Mouse (Mus musculus) cerebellum, adult (tissue): ENCODE measurements around the gene Irf3.

Experiments
- ATAC-seq: cut with Nextera tagmentation; 2 replicates; pipeline ENCODE4 v1.9.2; 2017; ENCODE audit warnings: mild to moderate bottlenecking, moderate library complexity, mixed read lengths; ENCODE audit not compliant: insufficient number of reproducible peaks, low FRiP score, low TSS enrichment

Gene Irf3

DNA sequence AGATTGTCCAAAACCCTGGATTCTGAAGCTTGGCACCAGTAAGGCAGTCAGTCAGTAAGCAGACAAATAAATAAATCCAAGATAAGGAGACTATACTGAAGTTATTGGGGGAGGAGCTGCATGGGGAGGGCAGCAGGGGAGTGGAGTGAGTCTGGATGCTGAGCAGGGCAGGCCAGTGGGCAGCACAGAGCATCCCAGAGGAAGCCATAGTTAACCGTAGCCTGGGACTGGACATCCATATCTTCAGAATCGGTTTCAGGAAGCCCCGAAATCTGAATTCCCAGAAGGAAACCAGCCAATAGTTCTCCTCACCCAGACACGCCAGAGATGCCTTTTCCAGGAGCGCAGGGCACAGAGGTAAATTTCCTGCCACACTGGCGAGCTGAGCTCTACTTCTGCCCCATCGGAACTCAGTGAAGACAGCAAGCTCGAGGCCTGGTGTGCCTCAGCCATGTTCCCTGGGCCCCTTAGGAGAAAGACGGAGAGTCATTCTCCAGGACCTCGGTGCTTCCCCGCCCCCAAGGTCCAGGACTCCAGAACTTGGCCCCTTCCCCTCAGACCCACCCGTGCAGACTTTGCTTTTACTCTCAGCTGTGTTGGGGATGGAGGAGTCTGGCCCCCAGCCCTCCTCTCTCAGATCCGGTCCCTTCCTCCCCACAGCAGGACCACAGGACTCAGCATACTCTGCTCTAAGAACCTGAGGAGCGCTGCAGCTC, 23.9 kb upstream of the Irf3 start:
- no peak for ATAC-seq

GRCm38 (mm10) chr7:44974383-44975116, 22.9 kb upstream of the Irf3 start, which contains the start of gene Cpt1c:
Cpt1c (minus strand) TSS chr7:44974851.
- ATAC-seq: peak; percentile 36; the same call in 1 of the 2 replicates

GRCm38 (mm10) chr7:44975117-44975419, 22.4 kb upstream of the Irf3 start:
- ATAC-seq: no peak

GRCm38 (mm10) chr7:44978300-44978699, 19.1 kb upstream of the Irf3 start:
- ATAC-seq: no peak

GRCm38 (mm10) chr7:44981539-44981938, 15.9 kb upstream of the Irf3 start:
- ATAC-seq: no peak

- no peak for ATAC-seq
Measured at GRCm38 (mm10) chr7:44983085-44983484, 14.4 kb upstream of the Irf3 start.

- ATAC-seq: no peak
Measured at GRCm38 (mm10) chr7:44983944-44984832, 13.3 kb upstream of the Irf3 start.

DNA sequence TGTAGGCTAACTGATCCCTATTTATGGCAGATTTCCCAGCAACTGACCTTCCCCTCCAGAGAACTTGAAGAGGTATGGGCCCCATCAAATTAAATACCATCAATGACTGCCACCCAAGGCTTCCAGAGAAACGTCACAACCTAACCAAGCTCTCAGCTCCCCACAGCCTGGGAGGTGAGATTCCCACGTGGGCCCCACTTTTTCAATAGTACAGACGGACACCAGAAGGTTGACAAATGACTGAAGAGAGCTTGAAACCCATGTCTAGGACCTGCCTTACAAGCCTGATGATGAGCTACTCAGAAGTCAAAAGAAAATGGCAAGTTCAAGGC, 12.6 kb upstream of the Irf3 start:
- no peak for ATAC-seq

DNA sequence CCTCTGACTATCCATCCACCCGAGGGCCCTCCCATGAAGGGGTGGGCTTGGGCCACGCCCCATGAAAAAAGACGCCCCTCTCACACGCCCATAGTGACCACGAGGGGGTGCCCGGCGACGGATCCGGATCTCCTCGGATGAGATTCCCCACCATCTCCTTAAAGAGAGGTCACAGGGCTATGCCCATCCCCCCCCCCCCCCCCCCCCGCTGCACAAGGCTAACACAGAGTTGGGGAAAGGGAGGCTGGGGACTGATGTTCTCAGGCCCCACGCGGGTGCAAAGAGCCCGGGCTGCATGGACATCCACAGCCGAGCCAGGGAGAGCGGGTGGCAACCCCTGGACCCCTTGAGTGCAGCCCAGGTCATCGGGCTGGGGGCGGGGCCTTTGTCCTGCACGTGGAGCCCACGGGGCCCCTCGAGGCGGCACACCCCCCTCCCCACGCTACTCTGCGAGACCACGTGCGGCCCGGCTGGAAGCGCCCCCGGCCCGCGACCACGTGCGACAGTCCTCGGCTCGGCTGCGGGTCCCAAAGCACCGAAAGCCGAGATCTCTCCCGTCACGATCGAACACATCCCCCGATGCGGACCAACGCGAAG, 11.8 kb upstream of the Irf3 start:
- ATAC-seq: no peak

GRCm38 (mm10) chr7:44986192-44986878, 11.1 kb upstream of the Irf3 start, which contains the start of gene Prmt1:
Prmt1 (minus strand) TSS chr7:44986568.
- ATAC-seq: peak; percentile 94

DNA sequence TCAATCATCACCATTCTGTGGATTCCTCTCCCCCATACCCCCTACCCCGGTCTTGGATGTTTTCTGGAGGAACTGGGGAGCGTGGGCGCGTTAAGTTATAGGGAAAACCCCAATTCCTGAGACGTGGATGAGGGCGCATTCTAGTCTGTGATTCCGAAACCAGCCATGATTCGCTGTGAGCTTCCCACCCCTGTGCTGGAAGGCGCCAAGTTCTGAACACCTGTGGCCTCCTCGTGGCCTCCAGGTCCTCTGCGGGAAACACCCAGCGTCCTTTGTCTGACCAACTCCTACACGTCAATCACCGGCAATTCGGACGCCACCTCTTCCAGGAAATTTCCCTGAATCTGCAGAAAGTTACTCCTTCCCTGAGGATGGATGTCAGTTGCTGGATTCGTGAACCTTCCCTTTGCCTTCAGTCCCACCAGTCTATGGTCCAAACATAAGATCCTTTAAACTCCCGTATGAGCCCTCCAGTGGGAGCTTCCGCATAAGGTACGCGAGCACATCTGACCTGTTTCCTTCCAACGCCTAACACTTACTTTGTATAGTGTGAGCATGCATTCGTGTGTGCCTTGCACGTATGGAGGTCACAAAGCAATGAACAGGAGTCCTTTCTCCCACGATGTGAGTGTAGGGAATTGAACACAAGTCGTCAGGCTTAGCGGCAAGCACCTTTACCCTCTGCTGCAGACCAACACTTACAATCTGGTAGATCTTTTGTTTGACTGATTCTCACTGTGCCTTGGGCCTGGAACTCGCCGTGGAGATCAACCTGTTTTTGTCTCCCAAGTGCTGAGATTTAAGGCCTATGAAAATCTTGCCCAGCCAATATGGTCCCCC, 10.3 kb upstream of the Irf3 start:
- no peak for ATAC-seq

DNA sequence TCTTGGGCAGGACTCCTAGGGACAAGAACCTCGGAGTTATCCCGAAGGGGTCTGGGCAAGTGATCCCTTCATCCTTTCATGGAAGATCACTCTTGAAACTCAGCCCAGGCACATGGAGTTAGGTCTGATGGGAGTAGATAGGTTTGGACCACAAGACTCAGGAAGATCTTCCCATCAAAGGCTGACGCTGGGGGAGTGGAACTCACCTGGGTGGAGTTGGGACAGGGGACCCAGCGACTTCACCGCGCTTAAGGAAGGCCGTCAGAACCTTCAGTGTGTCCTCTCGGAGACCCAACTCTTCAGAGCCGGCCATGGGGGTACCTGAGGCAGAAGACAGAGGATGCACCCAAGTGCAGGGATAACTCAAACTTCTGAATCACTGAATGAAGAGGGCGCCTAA, 776 bp upstream of the Irf3 start:
- no peak for ATAC-seq

- ATAC-seq: no peak
Measured at GRCm38 (mm10) chr7:44997940-44998428, 536 bp downstream of the Irf3 start.

GRCm38 (mm10) chr7:44998501-44998955, 1.1 kb downstream of the Irf3 start, which contains the start of gene Bcl2l12:
Bcl2l12 (minus strand) TSS chr7:44998712.
- ATAC-seq: no peak

GRCm38 (mm10) chr7:44999753-45000152, 2.3 kb downstream of the Irf3 start:
- no peak for ATAC-seq

- ATAC-seq: no peak
Measured at GRCm38 (mm10) chr7:45000539-45001114, 3.2 kb downstream of the Irf3 start.

GRCm38 (mm10) chr7:45002440-45002839, 5.0 kb downstream of the Irf3 start:
- ATAC-seq: no peak

DNA sequence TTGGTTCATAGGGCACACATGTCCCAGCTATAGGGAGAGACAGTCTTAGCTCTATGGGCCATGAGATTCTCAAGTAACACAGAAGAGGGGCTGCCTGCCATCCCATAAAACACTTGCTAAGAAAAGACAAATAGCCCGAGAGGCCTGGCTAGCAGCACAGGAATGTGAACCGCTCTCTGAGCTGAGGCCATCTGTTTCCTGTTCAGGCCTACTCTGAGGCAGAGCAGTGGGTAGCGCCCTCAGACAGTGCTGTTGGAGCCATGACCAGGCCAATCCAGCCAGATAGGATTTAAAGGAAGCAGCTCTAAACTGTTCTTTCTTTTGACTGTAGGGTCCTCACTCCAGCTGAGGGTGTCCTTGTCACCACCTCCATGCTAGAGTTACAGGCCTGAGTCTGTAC, 7.1 kb downstream of the Irf3 start:
- ATAC-seq: no peak
